Mouse (Mus musculus) urinary bladder, postnatal 10 days (tissue): Measurements from ENCODE around the gene Adipor2.

Experiments used
- DNase-seq: peaks from one replicate; pipeline ENCODE4 v3.0.0; 2022; ENCODE audit warnings: low spot score

The Adipor2 gene

DNA sequence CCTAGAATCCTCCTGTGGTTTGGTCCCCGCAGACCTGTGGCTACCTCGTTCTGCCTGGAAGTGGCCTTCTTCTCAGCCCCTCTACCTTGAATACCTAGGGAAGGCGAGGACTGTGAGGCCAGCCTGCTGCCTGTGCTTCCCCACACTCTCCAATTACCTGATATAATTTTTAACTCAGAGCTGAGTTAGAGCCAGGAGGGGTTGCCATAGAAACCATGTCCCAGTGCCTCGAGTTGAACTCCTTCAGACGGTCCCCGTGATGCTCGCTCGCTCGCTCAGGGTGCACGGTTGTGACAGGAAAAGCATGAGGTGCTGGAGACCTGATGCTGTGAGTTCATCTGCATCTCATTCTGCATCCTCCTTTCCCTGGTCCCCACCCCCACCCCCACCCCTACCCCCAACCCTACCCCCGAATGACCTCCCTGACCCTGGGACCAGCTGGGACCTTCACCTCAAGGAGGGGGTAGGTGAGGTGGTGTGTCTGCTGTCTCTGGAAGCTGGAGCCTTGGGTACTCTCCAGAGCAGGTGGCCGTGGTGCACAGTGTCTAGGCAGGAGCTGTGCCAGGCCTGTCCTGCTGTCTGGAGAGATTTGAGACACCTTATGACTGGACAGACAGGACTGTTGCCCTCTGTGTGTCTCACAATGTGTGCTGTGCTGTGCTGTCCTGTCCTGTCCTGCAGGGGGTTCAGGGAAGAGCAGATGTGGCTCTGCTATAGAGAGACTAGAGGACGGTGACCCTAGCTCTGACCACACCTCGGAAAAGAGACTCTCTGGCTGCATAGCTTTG, 103.7 kb downstream of the Adipor2 start:
- no peak for DNase-seq

DNA sequence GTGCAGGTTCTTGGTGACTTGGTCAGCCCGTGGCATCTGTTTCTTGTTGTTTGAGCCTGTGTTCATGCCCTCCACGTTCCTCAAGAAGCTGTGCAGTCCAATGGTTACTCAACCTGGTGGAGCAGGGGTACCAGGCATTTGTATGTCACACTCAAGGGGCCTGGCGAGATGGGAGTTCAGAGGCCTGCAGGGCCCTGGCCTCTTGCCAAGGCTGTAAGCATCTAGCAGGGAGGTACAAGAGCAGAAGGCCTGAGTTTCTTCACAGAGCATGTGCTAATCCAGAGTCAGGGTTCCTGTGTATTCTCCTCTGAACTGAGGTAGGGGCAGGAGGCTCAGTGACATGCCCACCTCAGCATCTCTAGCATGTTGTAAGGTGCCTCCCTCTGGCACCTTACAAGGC, 104.4 kb downstream of the Adipor2 start:
- DNase-seq, result no peak

DNA sequence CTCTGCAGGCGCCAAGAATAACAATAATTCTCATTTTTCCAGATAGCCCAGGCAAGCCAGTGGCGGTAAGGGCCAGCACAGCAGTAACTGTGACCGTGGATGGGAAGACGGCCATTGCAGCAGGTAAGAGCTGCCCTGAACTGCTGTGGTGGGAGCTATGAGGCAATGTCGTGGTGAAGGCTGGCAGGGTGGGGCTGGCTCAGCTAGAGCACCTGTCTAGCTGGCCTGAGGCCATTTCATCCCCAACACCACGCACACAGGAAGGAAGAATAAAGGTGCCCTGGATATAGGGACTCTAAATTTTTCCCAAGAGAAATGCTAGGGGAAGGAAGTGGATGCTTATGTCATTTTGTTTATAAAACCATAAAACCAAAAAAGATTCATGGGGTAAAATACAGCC, 105.1 kb downstream of the Adipor2 start:
- DNase-seq, result no peak

DNA sequence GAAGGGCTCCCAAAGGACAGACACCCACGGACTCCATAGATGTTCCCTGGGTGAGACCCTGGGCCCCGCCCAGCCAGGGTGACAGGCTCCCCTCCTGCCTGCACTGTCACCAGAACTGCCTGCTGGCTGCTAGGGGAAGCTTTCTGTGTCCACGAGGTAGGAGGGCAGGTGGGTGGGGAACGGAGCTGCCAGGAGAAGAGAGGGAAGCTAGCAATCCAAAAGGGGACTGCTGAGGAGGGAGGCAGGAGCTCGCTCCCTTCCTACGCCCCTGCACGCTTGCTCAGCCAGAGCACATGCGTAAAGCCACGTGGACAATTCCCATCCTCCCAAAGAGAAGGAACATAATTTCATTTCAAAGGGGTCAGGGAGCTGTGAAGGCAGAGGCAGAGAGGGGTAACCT, 107.3 kb downstream of the Adipor2 start:
- no peak for DNase-seq

DNA sequence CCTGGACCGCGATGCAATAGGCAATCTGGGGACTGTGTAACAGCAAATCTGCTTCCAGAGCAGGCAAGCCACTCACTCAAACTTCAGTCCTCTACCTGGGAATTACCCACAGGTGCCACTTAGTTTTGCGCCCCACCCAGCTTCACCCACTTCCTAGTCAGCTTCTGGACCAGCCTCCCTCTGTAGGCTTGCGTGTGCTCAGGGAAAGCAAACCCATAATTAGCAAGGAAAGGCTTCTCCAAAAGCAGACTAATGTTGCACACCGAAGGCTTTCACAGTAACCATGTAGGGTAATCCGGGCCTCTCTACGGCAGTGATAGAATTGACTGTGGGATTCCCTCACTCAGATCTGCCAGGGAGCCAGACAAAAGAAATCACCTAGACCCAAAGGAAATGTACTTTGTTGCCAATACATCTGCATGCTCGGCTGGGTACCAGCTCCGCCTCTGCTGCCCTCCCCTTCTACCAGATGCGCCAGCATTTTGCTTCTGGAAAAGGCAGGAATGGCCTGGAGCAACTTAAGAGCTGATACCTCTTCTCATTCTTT, 109.6 kb downstream of the Adipor2 start:
- DNase-seq, result no peak

DNA sequence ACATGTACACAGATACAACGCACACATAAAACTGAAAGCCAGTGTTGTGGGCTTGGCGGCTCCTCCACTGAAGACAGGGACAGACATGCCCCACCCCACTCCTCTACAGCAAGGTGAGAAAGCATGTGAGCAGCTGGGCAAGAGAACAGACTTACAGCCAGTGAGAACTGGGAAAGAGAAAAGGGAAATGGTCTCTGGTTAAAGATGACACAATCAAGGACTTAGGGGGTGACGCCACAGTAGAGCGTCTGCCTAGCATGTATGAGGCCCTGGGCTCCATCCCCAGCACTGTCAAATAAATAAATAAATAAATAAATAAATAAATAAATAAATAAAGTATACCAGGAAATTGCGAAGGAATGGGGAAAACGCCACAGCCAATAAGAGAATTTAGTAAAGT, 114.2 kb downstream of the Adipor2 start:
- no peak for DNase-seq
